Mouse (Mus musculus): ENCODE data around the gene Ascl3. TPM values are rescaled to one million over a fixed set of nuclear protein-coding genes. Genes with fewer than 3 reads are reported as not detected.
A peak's percentile ranks its signal among the peaks of the same experiment; 100 is the strongest.

Gene Ascl3
- polyA plus RNA-seq, 1 experiment from 2014 or later, result not detected

GRCm38 (mm10) chr7:109713434-109713982, 18.0 kb downstream of the Ascl3 start:
- no peak overlapping the region for H3K27ac ChIP-seq (ENCODE audit: low read length)

GRCm38 (mm10) chr7:109712198-109712597, 19.3 kb downstream of the Ascl3 start:
- no peak for ATAC-seq (ENCODE audit: low FRiP score, low TSS enrichment)
- WGBS, result 79% methylated on average over 7 of the region's 7 CpGs

More at GRCm38 (mm10) chr7:109713434-109713982, 18.0 kb downstream of the Ascl3 start:
- H3K4me1 ChIP-seq (ENCODE audit: insufficient read depth, low read length), result peaks cover 4% of the 10 kb centered on the region
- ATAC-seq (ENCODE audit: low FRiP score, low TSS enrichment), result no peak
- H3K36me3 ChIP-seq (ENCODE audit: insufficient read depth, low read length), result peaks cover 16% of the 10 kb centered on the region
- H3K4me3 ChIP-seq (ENCODE audit: low read length), result no peak overlapping the region
- WGBS, result 85% methylated on average over 2 of the region's 2 CpGs
- no peak overlapping the region for H3K4me2 ChIP-seq (replicated peaks; ENCODE audit: low read depth, low read length)
- H3K9ac ChIP-seq (replicated peaks; ENCODE audit: low read length), result no peak overlapping the region
- H3K27me3 ChIP-seq (ENCODE audit: insufficient read depth, low read length), result no peaks in the 10 kb centered on the region
- no peaks in the 10 kb centered on the region for H3K9me3 ChIP-seq (ENCODE audit: low read length)

GRCm38 (mm10) chr7:109710069-109710468, 21.5 kb downstream of the Ascl3 start:
- no peak overlapping the region for H3K9ac ChIP-seq (replicated peaks; ENCODE audit: low read length)
- H3K4me3 ChIP-seq (ENCODE audit: low read length), result no peak overlapping the region
- no peak overlapping the region for H3K4me2 ChIP-seq (replicated peaks; ENCODE audit: low read depth, low read length)
- peaks cover 16% of the 10 kb centered on the region for H3K36me3 ChIP-seq (ENCODE audit: insufficient read depth, low read length)
- no peaks in the 10 kb centered on the region for H3K27me3 ChIP-seq (ENCODE audit: insufficient read depth, low read length)
- H3K27ac ChIP-seq (ENCODE audit: low read length), result no peak overlapping the region
- no peak for ATAC-seq (ENCODE audit: low FRiP score, low TSS enrichment)
- whole genome bisulfite sequencing, result 62% methylated on average over 1 of the region's 1 CpGs
- peaks cover 9% of the 10 kb centered on the region for H3K4me1 ChIP-seq (ENCODE audit: insufficient read depth, low read length)
- no peaks in the 10 kb centered on the region for H3K9me3 ChIP-seq (ENCODE audit: low read length)

More at GRCm38 (mm10) chr7:109712198-109712597, 19.3 kb downstream of the Ascl3 start:
- peaks cover 16% of the 10 kb centered on the region for H3K36me3 ChIP-seq (ENCODE audit: insufficient read depth, low read length)
- no peak overlapping the region for H3K4me2 ChIP-seq (replicated peaks; ENCODE audit: low read depth, low read length)
- H3K9ac ChIP-seq (replicated peaks; ENCODE audit: low read length), result no peak overlapping the region
- peaks cover 9% of the 10 kb centered on the region for H3K4me1 ChIP-seq (ENCODE audit: insufficient read depth, low read length)
- H3K4me3 ChIP-seq (ENCODE audit: low read length), result no peak overlapping the region
- H3K27me3 ChIP-seq (ENCODE audit: insufficient read depth, low read length), result no peaks in the 10 kb centered on the region
- H3K9me3 ChIP-seq (ENCODE audit: low read length), result no peaks in the 10 kb centered on the region
- H3K27ac ChIP-seq (ENCODE audit: low read length), result no peak overlapping the region

GRCm38 (mm10) chr7:109708961-109709382, 22.6 kb downstream of the Ascl3 start:
- Histone ChIP-seq H3K36me3 (ENCODE audit: insufficient read depth, low read length) (peaks cover 16% of the 10 kb centered on the region), H3K27me3 (ENCODE audit: insufficient read depth, low read length) (no peaks in the 10 kb centered on the region), H3K27ac (ENCODE audit: low read length) (peak overlapping the region; percentile 84), H3K4me1 (ENCODE audit: insufficient read depth, low read length) (peaks cover 13% of the 10 kb centered on the region), H3K9me3 (ENCODE audit: low read length) (no peaks in the 10 kb centered on the region), H3K4me2 (replicated peaks; ENCODE audit: low read depth, low read length) (no peak overlapping the region), H3K9ac (replicated peaks; ENCODE audit: low read length) (no peak overlapping the region), H3K4me3 (ENCODE audit: low read length) (no peak overlapping the region)
- peak; percentile 85 for ATAC-seq (ENCODE audit: low FRiP score, low TSS enrichment)
- 44% methylated on average over 3 of the region's 3 CpGs for WGBS

- no peak for ATAC-seq (ENCODE audit: low FRiP score, low TSS enrichment)
- Histone ChIP-seq H3K27me3 (ENCODE audit: insufficient read depth, low read length) (no peaks in the 10 kb centered on the region), H3K4me2 (replicated peaks; ENCODE audit: low read depth, low read length) (no peak overlapping the region), H3K9me3 (ENCODE audit: low read length) (no peaks in the 10 kb centered on the region), H3K27ac (ENCODE audit: low read length) (no peak overlapping the region), H3K4me3 (ENCODE audit: low read length) (no peak overlapping the region), H3K4me1 (ENCODE audit: insufficient read depth, low read length) (peaks cover 18% of the 10 kb centered on the region), H3K9ac (replicated peaks; ENCODE audit: low read length) (no peak overlapping the region), H3K36me3 (ENCODE audit: insufficient read depth, low read length) (peaks cover 13% of the 10 kb centered on the region)
- 42% methylated on average over 4 of the region's 4 CpGs for WGBS
These were observed 24.3 kb downstream of the Ascl3 start for GRCm38 (mm10) chr7:109707023-109707785.

GRCm38 (mm10) chr7:109704461-109704860, 27.1 kb downstream of the Ascl3 start:
- Histone ChIP-seq H3K9ac (replicated peaks; ENCODE audit: low read length) (no peak overlapping the region), H3K4me1 (ENCODE audit: insufficient read depth, low read length) (peaks cover 14% of the 10 kb centered on the region), H3K4me2 (replicated peaks; ENCODE audit: low read depth, low read length) (peak overlapping the region; percentile 63), H3K27ac (ENCODE audit: low read length) (no peak overlapping the region), H3K4me3 (ENCODE audit: low read length) (peak overlapping the region; percentile 69), H3K9me3 (ENCODE audit: low read length) (no peaks in the 10 kb centered on the region), H3K36me3 (ENCODE audit: insufficient read depth, low read length) (no peaks in the 10 kb centered on the region; the same call in 1 of the 2 replicates), H3K27me3 (ENCODE audit: insufficient read depth, low read length) (no peaks in the 10 kb centered on the region)
- no peak for ATAC-seq (ENCODE audit: low FRiP score, low TSS enrichment)
- 54% methylated on average over 3 of the region's 3 CpGs for WGBS

DNA sequence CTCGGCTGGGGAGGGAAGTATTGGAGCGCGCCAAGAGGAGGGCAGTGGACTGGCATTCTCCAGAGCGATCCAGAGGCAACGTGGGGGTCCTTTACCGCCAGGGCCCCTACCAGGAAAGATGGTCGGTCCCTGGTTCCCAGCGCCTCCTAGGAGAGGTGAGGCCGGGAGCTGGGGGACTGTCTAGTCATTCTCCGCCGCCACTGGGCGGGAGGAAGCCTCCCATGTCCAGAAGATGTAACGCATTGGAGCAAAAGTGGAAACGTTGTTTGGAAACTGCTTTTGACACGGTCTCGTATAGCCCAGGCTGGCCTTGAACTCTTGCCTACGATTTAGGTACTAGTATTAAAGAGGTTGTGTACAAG, 27.5 kb downstream of the Ascl3 start:
- Histone ChIP-seq H3K27ac (ENCODE audit: low read length) (peak overlapping the region; percentile 28), H3K27me3 (ENCODE audit: insufficient read depth, low read length) (no peaks in the 10 kb centered on the region), H3K9me3 (ENCODE audit: low read length) (no peaks in the 10 kb centered on the region), H3K9ac (replicated peaks; ENCODE audit: low read length) (peak overlapping the region; percentile 74), H3K4me3 (ENCODE audit: low read length) (peak overlapping the region; percentile 69), H3K4me2 (replicated peaks; ENCODE audit: low read depth, low read length) (peak overlapping the region; percentile 63), H3K36me3 (ENCODE audit: insufficient read depth, low read length) (no peaks in the 10 kb centered on the region; the same call in 1 of the 2 replicates), H3K4me1 (ENCODE audit: insufficient read depth, low read length) (peaks cover 14% of the 10 kb centered on the region)
- ATAC-seq (ENCODE audit: low FRiP score, low TSS enrichment), result no peak
- WGBS, result 3% methylated on average over 17 of the region's 17 CpGs

- under 1% methylated on average over 61 of the region's 61 CpGs for WGBS
- peak within 1 kb of the TSS; percentile 69 for H3K4me3 ChIP-seq (ENCODE audit: low read length)
- peak within 1 kb of the TSS; percentile 28 for H3K27ac ChIP-seq (ENCODE audit: low read length)
- no peaks in the 10 kb centered on the region for H3K27me3 ChIP-seq (ENCODE audit: insufficient read depth, low read length)
- H3K4me2 ChIP-seq (replicated peaks; ENCODE audit: low read depth, low read length), result peak within 1 kb of the TSS; percentile 63
- H3K4me1 ChIP-seq (ENCODE audit: insufficient read depth, low read length), result peaks cover 13% of the 10 kb centered on the region
- ATAC-seq (ENCODE audit: low FRiP score, low TSS enrichment), result peak; percentile 98
- no peaks in the 10 kb centered on the region; the same call in 1 of the 2 replicates for H3K36me3 ChIP-seq (ENCODE audit: insufficient read depth, low read length)
- H3K9me3 ChIP-seq (ENCODE audit: low read length), result no peaks in the 10 kb centered on the region
- H3K9ac ChIP-seq (replicated peaks; ENCODE audit: low read length), result peak within 1 kb of the TSS; percentile 74
These were observed 28.1 kb downstream of the Ascl3 start, which contains the start of the genes St5 and Akip1 for GRCm38 (mm10) chr7:109703190-109704015. Gene St5, minus strand, starts transcription at chr7:109703605. Gene Akip1, plus strand, starts transcription at chr7:109703690.

DNA sequence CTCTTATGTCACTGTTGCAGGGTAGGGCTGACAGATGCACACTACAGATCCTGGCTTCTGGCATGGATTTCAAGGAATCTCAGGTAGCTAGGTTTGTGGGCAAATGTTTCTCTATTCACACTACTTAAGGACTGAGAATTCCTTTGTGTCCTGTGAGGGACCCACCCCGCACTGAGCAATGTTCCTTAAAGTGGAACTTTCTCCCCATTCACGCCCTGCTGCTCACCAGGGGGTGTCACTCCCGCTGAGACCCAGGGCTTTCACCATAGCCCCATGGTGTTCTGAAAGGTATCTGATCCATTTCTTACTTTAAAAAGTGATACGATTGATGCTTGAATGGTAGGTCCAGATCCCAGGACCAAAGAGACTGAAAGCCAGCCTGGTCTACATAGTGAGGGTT, 28.8 kb downstream of the Ascl3 start:
- Histone ChIP-seq H3K9ac (replicated peaks; ENCODE audit: low read length) (peak overlapping the region; percentile 74; the same call in 1 of the 2 replicates), H3K4me2 (replicated peaks; ENCODE audit: low read depth, low read length) (peak overlapping the region; percentile 63), H3K27ac (ENCODE audit: low read length) (no peak overlapping the region), H3K4me1 (ENCODE audit: insufficient read depth, low read length) (peaks cover 10% of the 10 kb centered on the region; the same call in 1 of the 2 replicates), H3K36me3 (ENCODE audit: insufficient read depth, low read length) (no peaks in the 10 kb centered on the region), H3K9me3 (ENCODE audit: low read length) (no peaks in the 10 kb centered on the region), H3K27me3 (ENCODE audit: insufficient read depth, low read length) (no peaks in the 10 kb centered on the region), H3K4me3 (ENCODE audit: low read length) (peak overlapping the region; percentile 69)
- WGBS, result 45% methylated on average over 4 of the region's 4 CpGs
- ATAC-seq (ENCODE audit: low FRiP score, low TSS enrichment), result no peak
